Mouse (Mus musculus) hindbrain, postnatal 0 days (tissue): ENCODE measurements around the gene Shcbp1l. TPM values are rescaled to one million over a fixed set of nuclear protein-coding genes. Genes with fewer than 3 reads are reported as not detected.
"Not testable (repeated sequence)": the region's sequence is repeated elsewhere in the genome, so short reads cannot be mapped to it uniquely, and the experiment has no call there.

Experiments used
- ATAC-seq: fragments of 200-750 bp; cut with Nextera tagmentation; 2 replicates; pipeline ENCODE4 v1.8.0; 2017; ENCODE audit warnings: mild to moderate bottlenecking, moderate TSS enrichment, moderate library complexity
- DNase-seq: peaks from one replicate; pipeline ENCODE4 v3.0.0-alpha.2; 2015; ENCODE audit warnings: low spot score
- H3K27ac ChIP-seq: fragments of 300-500 bp; sonication (generic); 2 replicates; pipeline ENCODE4 v1.5.1; 2014; ENCODE audit warnings: mild to moderate bottlenecking
- H3K27me3 ChIP-seq: fragments of 300-500 bp; sonication (generic); 2 replicates; pipeline ENCODE4 v1.6.1; 2014; ENCODE audit warnings: low read length, mixed read lengths; ENCODE audit not compliant: insufficient read depth
- H3K36me3 ChIP-seq: fragments of 300-500 bp; sonication (generic); 2 replicates; pipeline ENCODE4 v1.6.1; 2014; ENCODE audit warnings: low read length, mixed read lengths; ENCODE audit not compliant: insufficient read depth
- H3K4me1 ChIP-seq: fragments of 300-500 bp; sonication (generic); 2 replicates; pipeline ENCODE4 v1.6.1; 2014; ENCODE audit warnings: antibody characterized with exemption, low read length, mixed read lengths; ENCODE audit not compliant: insufficient read depth
- H3K4me2 ChIP-seq: fragments of 300-500 bp; sonication (generic); 2 replicates; pipeline ENCODE4 v1.6.1; 2014; ENCODE audit warnings: low read depth, mild to moderate bottlenecking, low read length, moderate library complexity, mixed read lengths
- H3K4me3 ChIP-seq: fragments of 300-500 bp; sonication (generic); 2 replicates; pipeline ENCODE4 v1.5.1; 2014; ENCODE audit warnings: low read length
- H3K9ac ChIP-seq: fragments of 300-500 bp; sonication (generic); replicated peaks from 2 replicates; pipeline ENCODE4 v1.6.1; 2014; ENCODE audit warnings: mild to moderate bottlenecking, low read length, moderate library complexity, mixed read lengths
- H3K9me3 ChIP-seq: fragments of 300-500 bp; sonication (generic); 2 replicates; pipeline ENCODE4 v1.6.1; 2016; ENCODE audit warnings: low read length, mixed read lengths
- CTCF ChIP-seq: IDR thresholded peaks from 2 replicates; pipeline ENCODE4 v1.5.1; 2016; ENCODE audit warnings: antibody characterized with exemption, control low read depth, low read depth
- WGBS: fragments of 180-500 bp; shearing (Covaris S2); extraction: QIAGEN DNeasy Blood & Tissue Kit; methylation state at CpG from one replicate; pipeline ENCODE4 v1.1.7; 2014; 5-methylcytosine and 5-hydroxymethylcytosine counted together
- polyA plus RNA-seq: library from polyadenylated mRNA; unstranded; fragments of >200 nt; fragmentation: Nextera tagmentation; extraction: Ambion mirVana; gene quantifications from 2 replicates; pipeline ENCODE4 v1.2.1, GENCODE M21; 2015
- total RNA-seq: library from RNA; depleted of rRNA; stranded (reverse); fragments of >200 nt; gene quantifications from 2 replicates; pipeline ENCODE4 v1.2.3, GENCODE M21; 2014

Shcbp1l gene
- total and polyA plus RNA-seq, 2 experiments from 2014 or later: 1.3 to 2.2 TPM

DNA sequence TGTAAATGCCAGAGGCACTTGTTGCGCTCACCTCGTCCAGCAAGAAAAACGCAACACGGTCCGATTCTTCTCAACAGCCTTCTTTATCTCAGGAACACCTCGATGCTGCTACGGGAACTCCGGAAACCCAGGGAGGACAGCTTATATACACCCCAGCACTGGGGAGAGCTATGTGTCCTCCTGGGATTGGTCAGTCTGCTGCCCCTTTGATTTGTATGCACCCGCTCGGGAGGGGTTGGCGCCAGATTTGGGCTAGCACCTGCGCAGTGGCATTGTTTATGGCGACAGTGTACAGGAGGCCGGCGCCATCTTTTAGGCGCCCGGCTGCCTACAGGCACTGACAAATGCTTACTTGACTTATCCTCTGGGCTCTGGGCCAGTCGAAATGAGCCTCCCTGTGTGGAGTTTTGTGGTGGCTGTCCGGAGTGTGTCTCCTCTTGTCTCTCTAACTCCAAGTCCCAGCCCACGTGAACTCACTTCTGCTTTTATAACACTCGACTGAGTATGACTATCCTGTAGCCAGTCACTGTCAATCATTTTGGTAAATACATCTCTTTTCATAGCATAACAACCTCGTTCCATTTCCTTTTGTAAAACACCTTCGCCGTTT, 10.7 kb upstream of the Shcbp1l start:
- H3K27me3 ChIP-seq, H3K4me2 ChIP-seq, H3K9ac ChIP-seq, H3K27ac ChIP-seq, H3K4me3 ChIP-seq, H3K4me1 ChIP-seq, H3K9me3 ChIP-seq, H3K36me3 ChIP-seq, ATAC-seq: not testable (repeated sequence)
- WGBS: 80% methylated on average over 24 of the region's 24 CpGs
- DNase-seq: peak; percentile 18

DNA sequence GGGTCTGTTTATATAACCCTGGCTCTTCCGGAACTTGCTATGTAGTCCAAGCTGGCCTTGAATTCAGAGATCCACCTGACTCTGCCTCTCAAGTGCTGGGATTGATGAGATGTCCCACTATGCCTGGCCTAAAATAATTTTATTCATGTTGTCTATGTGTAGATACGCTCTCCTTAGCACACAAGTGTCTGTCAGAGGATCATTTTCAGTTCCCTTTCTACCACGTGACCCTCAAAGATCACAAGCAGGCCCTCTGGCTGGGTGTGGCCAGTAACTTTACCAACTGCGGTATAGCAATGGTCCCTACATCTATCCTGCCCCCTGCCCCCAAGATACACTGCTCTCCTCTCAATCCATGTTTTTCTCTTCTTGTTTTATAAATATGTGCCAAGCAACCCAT, 10.0 kb upstream of the Shcbp1l start:
- 95% methylated on average over 4 of the region's 4 CpGs for WGBS
- TF ChIP-seq CTCF: no peak
- no peaks in the 10 kb centered on the region for H3K9me3 ChIP-seq

GRCm38 (mm10) chr1:153415742-153416141, 9.2 kb upstream of the Shcbp1l start:
- H3K4me2 ChIP-seq, H3K9me3 ChIP-seq, H3K4me1 ChIP-seq, H3K36me3 ChIP-seq, H3K27me3 ChIP-seq, DNase-seq, H3K27ac ChIP-seq, H3K4me3 ChIP-seq, ATAC-seq, H3K9ac ChIP-seq: not testable (repeated sequence)
- WGBS: 85% methylated on average over 2 of the region's 5 CpGs

More for the DNA sequence above, 10.0 kb upstream of the Shcbp1l start:
- no peaks in the 10 kb centered on the region for H3K36me3 ChIP-seq
- no peak overlapping the region for H3K4me3 ChIP-seq
- H3K4me1 ChIP-seq: no peaks in the 10 kb centered on the region
- no peak overlapping the region for H3K4me2 ChIP-seq
- no peak overlapping the region for H3K9ac ChIP-seq
- H3K27me3 ChIP-seq: no peaks in the 10 kb centered on the region
- ATAC-seq (no peak), DNase-seq (no peak)
- H3K27ac ChIP-seq: no peak overlapping the region

GRCm38 (mm10) chr1:153416271-153416832, 8.6 kb upstream of the Shcbp1l start:
- H3K4me2 ChIP-seq, DNase-seq, H3K4me3 ChIP-seq, H3K27ac ChIP-seq, ATAC-seq, H3K27me3 ChIP-seq, H3K9ac ChIP-seq, H3K4me1 ChIP-seq, H3K9me3 ChIP-seq, H3K36me3 ChIP-seq: not testable (repeated sequence)
- 84% methylated on average over 3 of the region's 3 CpGs for WGBS

DNA sequence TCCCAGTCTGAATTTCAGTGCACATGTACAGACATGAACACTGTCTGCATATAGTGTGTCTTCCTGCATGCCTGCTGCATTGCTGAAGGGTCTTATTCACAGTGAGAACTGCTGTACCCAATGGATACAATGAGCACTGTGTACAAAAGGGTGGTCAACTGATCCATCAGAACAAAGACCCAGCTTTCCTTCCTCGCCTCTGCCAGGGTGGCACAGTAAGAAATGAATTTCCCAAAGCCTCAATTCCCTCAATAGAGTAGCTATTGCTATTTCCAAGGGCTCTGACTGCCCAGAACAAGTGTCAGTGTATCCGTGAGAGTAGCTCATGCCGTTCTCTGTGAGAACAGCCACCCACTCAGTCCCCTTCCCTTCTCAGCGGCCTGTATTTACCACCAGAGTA, 7.2 kb upstream of the Shcbp1l start:
- H3K9ac ChIP-seq, H3K27ac ChIP-seq, H3K4me3 ChIP-seq, H3K27me3 ChIP-seq, H3K4me1 ChIP-seq, H3K9me3 ChIP-seq, DNase-seq, H3K36me3 ChIP-seq, H3K4me2 ChIP-seq: not testable (repeated sequence)
- WGBS: 60% methylated on average over 4 of the region's 4 CpGs
- peak; percentile 64; the same call in 1 of the 2 replicates for ATAC-seq

- TF ChIP-seq CTCF: peak; percentile 49
- peak; percentile 63 for DNase-seq
Measured at GRCm38 (mm10) chr1:153424271-153424670, 691 bp upstream of the Shcbp1l start.

DNA sequence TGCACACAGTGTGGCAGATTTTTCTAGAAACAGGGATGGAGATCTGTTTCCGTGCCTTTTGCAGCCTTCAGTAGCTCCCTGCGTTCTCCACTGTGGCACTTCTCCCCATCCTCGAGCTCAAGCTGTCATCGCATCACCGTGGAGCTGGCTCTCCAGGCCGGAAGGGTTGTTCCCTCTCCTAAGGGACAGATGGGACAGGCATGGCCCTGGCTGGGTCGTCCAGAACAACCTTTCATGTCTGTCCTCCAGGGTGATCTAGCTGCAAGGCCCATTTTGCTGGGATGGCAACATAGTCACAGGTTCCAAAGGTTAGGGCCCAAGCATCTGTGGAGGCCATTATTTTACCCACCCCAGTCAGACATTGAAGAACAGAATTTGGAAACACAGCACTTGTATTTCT, 6.2 kb downstream of the Shcbp1l start:
- 71% methylated on average over 7 of the region's 7 CpGs for WGBS
- no peaks in the 10 kb centered on the region for H3K9me3 ChIP-seq

More at GRCm38 (mm10) chr1:153424271-153424670, 691 bp upstream of the Shcbp1l start:
- peak overlapping the region; percentile 85 for H3K4me2 ChIP-seq
- H3K4me1 ChIP-seq: peaks cover 10% of the 10 kb centered on the region
- H3K36me3 ChIP-seq: no peaks in the 10 kb centered on the region
- peak overlapping the region; percentile 56; the same call in 1 of the 2 replicates for H3K9ac ChIP-seq
- H3K4me3 ChIP-seq: peak overlapping the region; percentile 50
- peak; percentile 64 for ATAC-seq
- H3K27ac ChIP-seq: peak overlapping the region; percentile 41; the same call in 1 of the 2 replicates
- H3K27me3 ChIP-seq: no peaks in the 10 kb centered on the region
- 23% methylated on average over 12 of the region's 12 CpGs for WGBS
- H3K9me3 ChIP-seq: no peaks in the 10 kb centered on the region

More for the DNA sequence above, 6.2 kb downstream of the Shcbp1l start:
- Histone ChIP-seq H3K36me3 (no peaks in the 10 kb centered on the region), H3K4me3 (no peak overlapping the region), H3K9ac (no peak overlapping the region), H3K27me3 (no peaks in the 10 kb centered on the region), H3K4me2 (no peak overlapping the region), H3K4me1 (no peaks in the 10 kb centered on the region), H3K27ac (no peak overlapping the region)
- no peak for ATAC-seq
- no peak for DNase-seq
- TF ChIP-seq CTCF: no peak
